Mouse (Mus musculus) spleen, adult 2 months (tissue): ENCODE results near the gene Il11ra1. TPM values are rescaled to one million over a fixed set of nuclear protein-coding genes. Genes with fewer than 3 reads are reported as not detected.
"Not testable (repeated sequence)": the region's sequence is repeated elsewhere in the genome, so short reads cannot be mapped to it uniquely, and the experiment has no call there.

Experiments
- DNase-seq, 2 experiments: peaks; one replicate each; pipeline versions ENCODE4 v3.0.0 to v3.0.0-alpha.2; 2012 to 2021; ENCODE audit warnings: low spot score in 2 of 2, low read depth in 1 of 2
- H3K27ac ChIP-seq: fragments of 200-500 bp; 2 replicates; pipeline ENCODE4 v1.5.1; 2012; ENCODE audit warnings: low read length, inconsistent platforms; ENCODE audit not compliant: insufficient read depth
- H3K27me3 ChIP-seq: fragments of 200-500 bp; 2 replicates; pipeline ENCODE4 v1.6.1; 2012; ENCODE audit warnings: mild to moderate bottlenecking, moderate library complexity, low read length, inconsistent platforms; ENCODE audit not compliant: control insufficient read depth, insufficient read depth
- H3K36me3 ChIP-seq: fragments of 200-500 bp; 2 replicates; pipeline ENCODE4 v1.6.1; 2012; ENCODE audit warnings: mild to moderate bottlenecking, low read length, inconsistent platforms; ENCODE audit not compliant: control insufficient read depth, insufficient read depth
- H3K4me1 ChIP-seq: fragments of 200-500 bp; 2 replicates; pipeline ENCODE4 v1.6.1; 2011; ENCODE audit warnings: inconsistent platforms; ENCODE audit not compliant: control insufficient read depth, insufficient read depth, insufficient read length
- H3K4me3 ChIP-seq: fragments of 200-500 bp; 2 replicates; pipeline ENCODE4 v1.5.1; 2011; ENCODE audit warnings: mild to moderate bottlenecking, inconsistent platforms; ENCODE audit not compliant: insufficient read depth, insufficient read length; ENCODE audit errors: extremely low read depth
- CTCF ChIP-seq: fragments of 200-500 bp; IDR thresholded peaks from 2 replicates; pipeline ENCODE4 v1.5.1; 2011; ENCODE audit warnings: mild to moderate bottlenecking, inconsistent platforms; ENCODE audit not compliant: insufficient read depth, insufficient read length, insufficient replicate concordance; ENCODE audit errors: extremely low read depth
- WGBS: fragments of 180-500 bp; shearing (Covaris S2); methylation state at CpG from one replicate; pipeline ENCODE4 v1.1.7; 2018; 5-methylcytosine and 5-hydroxymethylcytosine counted together
- polyA plus RNA-seq: library from polyadenylated mRNA; depleted of rRNA; stranded (reverse); fragments of >200 nt; gene quantifications from 2 replicates; pipeline ENCODE4 v1.2.3, GENCODE M21; 2012

The Il11ra1 gene
- polyA plus RNA-seq, 1 experiment, result 52.1 TPM

GRCm38 (mm10) chr4:41693511-41693910, 6.3 kb upstream of the Il11ra1 start:
- H3K4me3 ChIP-seq, H3K4me1 ChIP-seq, DNase-seq, H3K36me3 ChIP-seq, H3K27me3 ChIP-seq, H3K27ac ChIP-seq: not testable (repeated sequence)
- 15% methylated on average over 4 of the region's 4 CpGs for WGBS

DNA sequence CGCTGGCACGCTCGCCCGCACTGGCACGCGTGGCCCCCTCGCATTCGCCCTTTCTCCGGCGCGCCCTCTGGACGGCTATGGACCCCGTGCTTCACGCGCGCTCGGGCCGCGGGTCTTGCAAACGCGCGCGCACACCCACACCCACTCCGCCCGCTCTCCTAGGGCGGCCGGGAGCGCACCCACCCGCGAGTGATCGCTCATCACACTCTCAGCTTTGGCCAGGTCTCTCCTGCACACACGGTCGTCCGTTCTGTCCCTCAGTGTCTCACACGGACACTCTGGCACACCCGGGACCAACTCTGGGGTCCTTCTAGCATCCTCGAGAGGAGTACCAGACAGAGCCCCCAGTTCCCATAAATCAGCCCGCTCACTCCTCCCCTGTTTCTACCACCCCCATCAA, 4.0 kb upstream of the Il11ra1 start:
- 6% methylated on average over 20 of the region's 38 CpGs for WGBS
- not testable (repeated sequence) for H3K27me3 ChIP-seq, DNase-seq, H3K27ac ChIP-seq, H3K4me1 ChIP-seq, H3K4me3 ChIP-seq, H3K36me3 ChIP-seq

DNA sequence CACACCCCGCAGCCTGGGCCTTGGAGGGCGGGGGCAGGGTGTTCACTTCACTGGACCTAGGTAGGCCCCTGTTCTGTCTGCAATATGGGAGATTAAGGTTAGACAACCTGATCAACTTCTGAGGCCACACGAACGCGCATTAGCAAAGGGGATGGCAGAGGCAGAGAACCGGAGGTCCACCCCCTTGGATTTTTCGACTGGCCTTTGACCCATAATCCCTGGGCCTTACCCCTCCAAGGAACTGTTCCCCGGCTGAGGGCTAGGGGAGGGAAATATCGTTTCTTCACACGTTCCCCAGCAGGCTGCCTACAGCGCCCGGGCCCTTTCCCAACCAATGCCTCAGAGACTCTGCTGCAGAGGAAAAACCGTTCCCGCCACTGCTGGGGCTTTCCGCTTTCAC, 3.3 kb upstream of the Il11ra1 start:
- H3K27me3 ChIP-seq, H3K4me3 ChIP-seq, H3K27ac ChIP-seq, H3K4me1 ChIP-seq, H3K36me3 ChIP-seq, DNase-seq: not testable (repeated sequence)
- WGBS, result 9% methylated on average over 14 of the region's 15 CpGs

DNA sequence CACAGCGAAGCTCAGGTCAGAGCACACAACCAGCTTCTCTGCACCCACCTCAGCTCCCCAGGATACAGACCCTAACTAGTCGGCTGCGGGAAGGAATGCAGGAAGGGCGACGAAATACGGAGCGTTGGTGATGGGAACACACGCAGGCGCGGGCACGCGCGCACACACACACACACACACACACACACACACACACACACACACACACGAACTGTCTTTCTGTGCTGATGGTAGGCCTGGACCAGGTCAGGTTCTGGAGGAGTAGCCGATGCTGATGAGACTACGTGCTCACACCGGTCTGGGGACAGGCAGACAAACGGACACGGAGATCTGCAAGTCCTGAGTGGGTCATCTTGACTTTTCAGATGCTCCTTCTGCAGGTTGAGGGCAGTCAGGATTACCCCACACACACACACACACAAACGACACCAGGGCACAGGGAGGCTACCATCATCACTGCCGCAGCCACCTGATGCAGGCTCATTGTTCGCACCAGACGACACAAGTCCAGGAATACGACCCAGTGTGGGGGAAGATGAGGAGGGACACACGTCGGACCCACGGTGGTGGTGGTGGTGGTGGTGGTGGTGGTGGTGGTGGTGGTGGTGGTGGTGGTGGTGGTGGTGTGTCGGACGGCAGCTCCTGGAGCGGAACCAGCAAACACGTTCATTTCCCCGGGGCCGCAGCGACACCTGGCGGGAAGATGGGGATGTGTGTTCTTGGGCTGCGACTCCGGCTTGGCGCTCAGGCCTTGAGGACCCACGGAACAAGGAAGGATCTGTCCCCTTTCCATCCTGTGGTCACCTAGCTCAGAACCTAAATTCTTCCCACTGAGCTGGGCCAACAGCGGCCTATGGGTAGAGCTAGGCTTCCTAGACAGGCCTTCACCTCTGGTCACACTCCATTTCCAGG, 2.6 kb upstream of the Il11ra1 start, which contains the start of gene Cntfr:
Cntfr (minus strand) TSS at position 160 of the 912 bp plus-strand sequence.
- not testable (repeated sequence) for H3K4me1 ChIP-seq, H3K27me3 ChIP-seq, H3K36me3 ChIP-seq, H3K27ac ChIP-seq
- TF ChIP-seq CTCF, result peak; percentile 71
- DNase-seq, result peak in 1 of 2 experiments; percentile 68
- H3K4me3 ChIP-seq, result peak within 1 kb of the TSS; percentile 18; the same call in 1 of the 2 replicates
- 16% methylated on average over 34 of the region's 40 CpGs for WGBS

GRCm38 (mm10) chr4:41698421-41699016, 1.3 kb upstream of the Il11ra1 start:
- H3K27me3 ChIP-seq, H3K36me3 ChIP-seq, H3K4me1 ChIP-seq, H3K27ac ChIP-seq, H3K4me3 ChIP-seq, DNase-seq: not testable (repeated sequence)
- WGBS, result 20% methylated on average over 24 of the region's 32 CpGs

DNA sequence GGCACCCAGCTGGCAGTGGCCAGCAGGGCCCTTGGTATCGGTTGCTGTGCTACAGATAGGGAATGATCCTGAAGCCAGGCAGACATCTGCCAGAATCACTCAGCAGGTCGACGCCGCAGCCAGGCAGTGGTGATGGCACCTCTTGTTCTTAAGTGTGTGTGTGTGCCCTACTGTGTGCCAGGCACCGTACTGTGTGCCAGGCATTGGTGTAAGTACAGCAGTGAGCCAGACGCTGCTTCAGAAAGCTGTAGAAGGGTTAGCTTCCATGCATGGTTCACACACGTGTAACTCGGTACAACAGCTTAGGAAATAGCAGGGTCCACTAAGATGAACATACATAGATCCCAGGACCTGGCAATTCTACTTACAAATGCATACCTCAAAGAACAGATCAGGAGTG, 435 bp downstream of the Il11ra1 start:
- H3K4me1 ChIP-seq, H3K27me3 ChIP-seq, H3K27ac ChIP-seq, DNase-seq, H3K4me3 ChIP-seq, H3K36me3 ChIP-seq: not testable (repeated sequence)
- WGBS, result 83% methylated on average over 6 of the region's 8 CpGs

DNA sequence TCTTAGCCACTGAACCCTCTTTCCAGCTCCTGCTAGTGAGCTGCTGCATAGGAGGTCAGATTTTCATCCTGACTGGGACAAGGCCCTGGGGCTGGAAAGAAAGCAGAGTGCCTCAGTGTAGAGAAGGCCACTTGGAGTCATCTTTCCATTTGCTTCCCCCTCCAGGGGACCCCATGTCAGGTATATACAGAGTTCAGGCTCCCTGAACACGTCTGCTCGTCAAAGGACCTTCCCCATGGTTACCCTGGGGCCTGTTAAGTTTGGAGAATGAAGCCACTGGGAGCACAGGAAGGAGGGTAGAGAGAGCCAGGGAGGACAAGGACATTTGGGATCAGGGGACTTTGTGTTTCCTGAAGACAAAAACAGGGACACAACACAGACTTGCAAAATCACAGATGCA, 2.4 kb downstream of the Il11ra1 start:
- 74% methylated on average over 2 of the region's 2 CpGs for WGBS
- H3K36me3 ChIP-seq, H3K4me3 ChIP-seq, DNase-seq, H3K4me1 ChIP-seq, H3K27ac ChIP-seq, H3K27me3 ChIP-seq: not testable (repeated sequence)
